Mouse (Mus musculus): ENCODE measurements around the gene Ccdc194. TPM values are rescaled to one million over a fixed set of nuclear protein-coding genes. Genes with fewer than 3 reads are reported as not detected.

Gene Ccdc194
- polyA plus RNA-seq, 1 experiment from 2014 or later, result 0.49 TPM

GRCm38 (mm10) chr8:71485142-71486135, 40.1 kb downstream of the Ccdc194 start, which contains the start of gene Ano8:
Gene Ano8 (minus strand): TSS chr8:71485963.
- Histone ChIP-seq H3K4me1 (peaks cover 30% of the 10 kb centered on the region), H3K4me2 (peak within 1 kb of the TSS; percentile 94), H3K9ac (peak within 1 kb of the TSS; percentile 76), H3K36me3 (no peaks in the 10 kb centered on the region), H3K27me3 (replicated peaks) (no peaks in the 10 kb centered on the region), H3K27ac (peak within 1 kb of the TSS; percentile 80), H3K9me3 (no peaks in the 10 kb centered on the region), H3K4me3 (replicated peaks) (peak within 1 kb of the TSS; percentile 82)
- peak; percentile 62 for ATAC-seq (ENCODE audit: insufficient read depth, low FRiP score, low read depth)
- 6% methylated on average over 41 of the region's 58 CpGs for WGBS

- Histone ChIP-seq H3K27me3 (replicated peaks) (no peaks in the 10 kb centered on the region), H3K27ac (no peak overlapping the region), H3K9me3 (no peaks in the 10 kb centered on the region), H3K4me2 (peak overlapping the region; percentile 94), H3K36me3 (no peaks in the 10 kb centered on the region), H3K4me3 (replicated peaks) (peak overlapping the region; percentile 82), H3K9ac (no peak overlapping the region), H3K4me1 (peaks cover 23% of the 10 kb centered on the region)
- WGBS, result 94% methylated on average over 19 of the region's 19 CpGs
- ATAC-seq (ENCODE audit: insufficient read depth, low FRiP score, low read depth), result no peak
Observed at GRCm38 (mm10) chr8:71484736-71485135, 40.8 kb downstream of the Ccdc194 start.

- Histone ChIP-seq H3K4me1 (peaks cover 15% of the 10 kb centered on the region), H3K4me2 (no peak overlapping the region), H3K27ac (no peak overlapping the region), H3K9me3 (no peaks in the 10 kb centered on the region), H3K27me3 (replicated peaks) (no peaks in the 10 kb centered on the region), H3K36me3 (no peaks in the 10 kb centered on the region; the same call in 1 of the 2 replicates), H3K4me3 (replicated peaks) (no peak overlapping the region), H3K9ac (no peak overlapping the region)
- no peak for ATAC-seq (ENCODE audit: insufficient read depth, low FRiP score, low read depth)
- WGBS, result 51% methylated on average over 8 of the region's 8 CpGs
Observed at GRCm38 (mm10) chr8:71483932-71484331, 41.6 kb downstream of the Ccdc194 start.

GRCm38 (mm10) chr8:71478943-71479342, 46.6 kb downstream of the Ccdc194 start:
- no peak overlapping the region for H3K4me2 ChIP-seq
- no peak overlapping the region for H3K9ac ChIP-seq
- H3K9me3 ChIP-seq, result no peaks in the 10 kb centered on the region
- WGBS, result 91% methylated on average over 11 of the region's 11 CpGs
- H3K4me1 ChIP-seq, result peaks cover 14% of the 10 kb centered on the region; the same call in 1 of the 2 replicates
- H3K27ac ChIP-seq, result no peak overlapping the region
- no peak for ATAC-seq (ENCODE audit: insufficient read depth, low FRiP score, low read depth)
- no peaks in the 10 kb centered on the region for H3K27me3 ChIP-seq (replicated peaks)
- H3K4me3 ChIP-seq (replicated peaks), result no peak overlapping the region
- H3K36me3 ChIP-seq, result peaks cover 11% of the 10 kb centered on the region; the same call in 1 of the 2 replicates

GRCm38 (mm10) chr8:71477196-71477845, 48.2 kb downstream of the Ccdc194 start:
- Histone ChIP-seq H3K9me3 (no peaks in the 10 kb centered on the region), H3K9ac (no peak overlapping the region), H3K4me1 (peaks cover 14% of the 10 kb centered on the region; the same call in 1 of the 2 replicates), H3K4me2 (peak overlapping the region; percentile 92), H3K4me3 (replicated peaks) (peak overlapping the region; percentile 64), H3K27ac (no peak overlapping the region), H3K36me3 (peaks cover 21% of the 10 kb centered on the region), H3K27me3 (replicated peaks) (no peaks in the 10 kb centered on the region)
- 54% methylated on average over 14 of the region's 14 CpGs for WGBS
- ATAC-seq (ENCODE audit: insufficient read depth, low FRiP score, low read depth), result no peak

GRCm38 (mm10) chr8:71476099-71476940, 49.2 kb downstream of the Ccdc194 start:
- Histone ChIP-seq H3K9ac (peak overlapping the region; percentile 50; the same call in 1 of the 2 replicates), H3K4me2 (peak overlapping the region; percentile 92), H3K4me3 (replicated peaks) (peak overlapping the region; percentile 64), H3K27ac (peak overlapping the region; percentile 88), H3K4me1 (peaks cover 14% of the 10 kb centered on the region; the same call in 1 of the 2 replicates), H3K36me3 (peaks cover 24% of the 10 kb centered on the region), H3K27me3 (replicated peaks) (no peaks in the 10 kb centered on the region), H3K9me3 (no peaks in the 10 kb centered on the region)
- WGBS, result under 1% methylated on average over 104 of the region's 121 CpGs
- ATAC-seq (ENCODE audit: insufficient read depth, low FRiP score, low read depth), result peak; percentile 74

- ATAC-seq (ENCODE audit: insufficient read depth, low FRiP score, low read depth), result no peak
- H3K36me3 ChIP-seq, result peaks cover 24% of the 10 kb centered on the region
- H3K27me3 ChIP-seq (replicated peaks), result no peaks in the 10 kb centered on the region
- H3K9me3 ChIP-seq, result no peaks in the 10 kb centered on the region
- 26% methylated on average over 4 of the region's 4 CpGs for WGBS
- peak overlapping the region; percentile 50; the same call in 1 of the 2 replicates for H3K9ac ChIP-seq
- peak overlapping the region; percentile 88; the same call in 1 of the 2 replicates for H3K27ac ChIP-seq
- peak overlapping the region; percentile 92 for H3K4me2 ChIP-seq
- peak overlapping the region; percentile 64 for H3K4me3 ChIP-seq (replicated peaks)
- peaks cover 17% of the 10 kb centered on the region; the same call in 1 of the 2 replicates for H3K4me1 ChIP-seq
Observed at GRCm38 (mm10) chr8:71475702-71476075, 49.8 kb downstream of the Ccdc194 start.

- H3K27me3 ChIP-seq (replicated peaks), result no peaks in the 10 kb centered on the region
- 0 out of 2 replicates have a peak overlapping the region, but pooled peaks have one; percentile 64 for H3K4me3 ChIP-seq (replicated peaks)
- H3K36me3 ChIP-seq, result peaks cover 24% of the 10 kb centered on the region
- H3K27ac ChIP-seq, result no peak overlapping the region
- H3K9me3 ChIP-seq, result no peaks in the 10 kb centered on the region
- H3K4me2 ChIP-seq, result no peak overlapping the region
- ATAC-seq (ENCODE audit: insufficient read depth, low FRiP score, low read depth), result no peak
- peaks cover 23% of the 10 kb centered on the region for H3K4me1 ChIP-seq
- no peak overlapping the region for H3K9ac ChIP-seq
- 90% methylated on average over 25 of the region's 25 CpGs for WGBS
Observed at GRCm38 (mm10) chr8:71474785-71475701, 50.5 kb downstream of the Ccdc194 start.

GRCm38 (mm10) chr8:71474344-71474743, 51.2 kb downstream of the Ccdc194 start:
- H3K27me3 ChIP-seq (replicated peaks), result no peaks in the 10 kb centered on the region
- H3K9ac ChIP-seq, result no peak overlapping the region
- no peak overlapping the region for H3K27ac ChIP-seq
- H3K4me3 ChIP-seq (replicated peaks), result no peak overlapping the region
- no peaks in the 10 kb centered on the region for H3K9me3 ChIP-seq
- H3K36me3 ChIP-seq, result peaks cover 24% of the 10 kb centered on the region
- peaks cover 27% of the 10 kb centered on the region for H3K4me1 ChIP-seq
- no peak overlapping the region for H3K4me2 ChIP-seq
- WGBS, result 89% methylated on average over 18 of the region's 18 CpGs
- ATAC-seq (ENCODE audit: insufficient read depth, low FRiP score, low read depth), result no peak

GRCm38 (mm10) chr8:71472601-71473386, 52.7 kb downstream of the Ccdc194 start:
- H3K4me1 ChIP-seq, result peaks cover 27% of the 10 kb centered on the region
- WGBS, result 82% methylated on average over 8 of the region's 8 CpGs

More at GRCm38 (mm10) chr8:71472601-71473386, 52.7 kb downstream of the Ccdc194 start:
- Histone ChIP-seq H3K27ac (no peak overlapping the region), H3K9ac (no peak overlapping the region), H3K36me3 (peaks cover 24% of the 10 kb centered on the region), H3K27me3 (replicated peaks) (no peaks in the 10 kb centered on the region), H3K4me3 (replicated peaks) (no peak overlapping the region), H3K4me2 (no peak overlapping the region), H3K9me3 (no peaks in the 10 kb centered on the region)
- no peak for ATAC-seq (ENCODE audit: insufficient read depth, low FRiP score, low read depth)

All from stomach, embryonic 15.5 days (tissue).